10 mouse cellular contexts compared by ENCODE assay signal in the genomic region with DNA sequence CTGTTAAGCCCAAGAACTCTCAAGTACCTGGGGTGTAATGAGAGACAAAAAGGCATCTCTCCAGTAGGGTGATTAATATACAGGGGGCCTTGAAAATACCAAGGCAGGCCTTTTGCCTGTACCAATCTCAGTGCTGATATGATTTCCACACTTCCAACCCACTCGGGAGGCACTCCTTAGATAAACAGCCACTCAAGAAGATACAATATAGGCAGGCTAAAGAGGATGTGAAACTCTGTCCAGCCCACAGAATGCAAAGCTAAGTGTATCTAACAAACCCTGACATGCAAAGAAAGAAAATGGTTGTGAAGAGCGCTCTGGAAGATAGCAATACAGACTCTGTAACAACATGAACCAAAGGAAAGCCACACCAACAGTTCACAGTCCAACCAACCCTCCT.
"Had no signal": no experiment of that assay in that cellular context is flagged by ENCODE, and none has a peak within 500 bp of the region (broad histone marks: within the 10 kb centered on the region; RNA-seq: fewer than 3 reads in every experiment).

No protein-coding gene starts in this region.

- DNase-seq: kidney, adult 8-10 months; kidney, postnatal 36 days; layer of hippocampus, adult 9-11 months; left cerebral cortex, postnatal 4 days; lung, adult 2 months; lung, postnatal 10 days; midbrain, embryonic 14.5 days; thymus, postnatal 36 days had no signal

- ATAC-seq: inflammation-experienced regulatory T-cells, adult 6 months; intestine, postnatal 0 days had no signal
